Mouse (Mus musculus) stomach, postnatal 0 days (tissue): ENCODE data around the gene Ccdc33.

ENCODE experiments used
- CTCF ChIP-seq: IDR thresholded peaks from 2 replicates; pipeline ENCODE4 v1.5.1; 2016; ENCODE audit warnings: antibody characterized with exemption, low read depth, mild to moderate bottlenecking, moderate library complexity
- EP300 ChIP-seq: optimal IDR thresholded peaks from 2 replicates; pipeline ENCODE3; 2016; ENCODE audit warnings: antibody characterized with exemption

GRCm38 (mm10) chr9:58155366-58155765, 36.7 kb upstream of the Ccdc33 start:
- TF ChIP-seq CTCF, result no peak
- TF ChIP-seq EP300, result no peak
